Mouse (Mus musculus): ENCODE measurements around the gene Sh3gl3. TPM values are rescaled to one million over a fixed set of nuclear protein-coding genes. Genes with fewer than 3 reads are reported as not detected.

Gene Sh3gl3
- polyA plus RNA-seq, 1 experiment from 2014 or later = 69.4 TPM

Other genes with a start within 250 kb of the Sh3gl3 start
- gene Hdgfl3, start 239.4 kb upstream of the Sh3gl3 start, polyA plus RNA-seq (2015; fragmentation: Nextera tagmentation; extraction: Ambion mirVana) = 47.6 and 49.5 TPM in 2 replicates
- gene Bnc1, start 181.5 kb upstream of the Sh3gl3 start, polyA plus RNA-seq (2015; fragmentation: Nextera tagmentation; extraction: Ambion mirVana) = 0.20 and 0.41 TPM in 2 replicates
- 0.93 and 1.1 TPM in 2 replicates for gene Adamtsl3, start 161.9 kb downstream of the Sh3gl3 start, polyA plus RNA-seq (2015; fragmentation: Nextera tagmentation; extraction: Ambion mirVana)

All from hindbrain, embryonic 16.5 days (tissue).